8 mouse cellular contexts compared by ENCODE assay signal in the genomic region with DNA sequence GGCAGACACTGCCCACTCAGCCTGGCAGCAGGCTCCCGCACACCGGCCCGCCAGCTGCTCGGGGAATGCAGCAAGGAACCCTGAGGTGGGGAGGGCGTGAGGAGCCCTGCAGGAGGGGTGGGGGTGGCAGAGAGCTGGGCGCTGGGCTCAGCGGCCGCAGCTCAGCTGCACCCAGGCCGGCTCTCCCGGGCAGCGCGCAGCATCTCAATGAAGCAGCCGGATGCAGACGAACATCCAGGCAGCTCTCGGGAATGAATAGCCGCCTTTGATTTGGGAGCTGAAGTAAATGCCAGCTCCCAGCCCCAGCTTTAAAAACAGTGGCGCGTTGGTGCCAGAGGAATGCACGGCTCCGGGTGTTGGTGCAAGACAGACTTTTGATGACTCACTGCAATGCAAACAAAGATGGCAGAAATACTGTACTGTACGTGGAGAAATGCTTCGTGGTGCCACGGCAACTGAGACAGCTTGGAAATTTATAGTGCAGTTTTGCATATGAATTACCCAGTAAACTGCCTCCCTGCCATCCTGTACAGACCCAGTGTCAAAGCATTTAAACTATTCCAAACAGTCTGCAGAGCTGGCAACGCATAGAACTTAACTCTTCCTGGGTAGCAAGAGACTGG. TPM values are rescaled to one million over a fixed set of nuclear protein-coding genes. Genes with fewer than 3 reads are reported as not detected.
A peak's percentile ranks its signal among the peaks of the same experiment; 100 is the strongest.
DNase-seq lines count a peak whose midpoint lies in the region; ATAC-seq and TF ChIP-seq lines count a peak whose summit lies in the region.

No protein-coding gene starts in this region.

- WGBS in spleen, adult 2 months: 4% methylated on average over 24 of the region's 24 CpGs
- under 1% methylated on average over 24 of the region's 24 CpGs for WGBS in heart, embryonic 16.5 days
- WGBS in lung, postnatal 0 days: under 1% methylated on average over 23 of the region's 24 CpGs

- ATAC-seq in heart, embryonic 16.5 days (replicated peaks; ENCODE audit: extremely low read depth, insufficient read depth, low FRiP score): 0 out of 2 replicates have a peak, but pooled peaks have one; percentile 28
- peak; percentile 77 for ATAC-seq in lung, postnatal 0 days

- H3K4me2 ChIP-seq in heart, embryonic 16.5 days (ENCODE audit: low read depth, low read length): peak overlapping the region; percentile 97
- peak overlapping the region; percentile 75 for H3K4me2 ChIP-seq in lung, postnatal 0 days (replicated peaks; ENCODE audit: low read depth, low read length)

- no peak overlapping the region for H3K27ac ChIP-seq in spleen, adult 2 months (ENCODE audit: insufficient read depth, low read length)
- no peak overlapping the region for H3K27ac ChIP-seq in heart, embryonic 16.5 days (ENCODE audit: low read length)
- H3K27ac ChIP-seq in lung, postnatal 0 days (ENCODE audit: low read length): no peak overlapping the region

- TF ChIP-seq CTCF in spleen, adult 2 months (IDR thresholded peaks at IDR 0.05; ENCODE audit: extremely low read depth, insufficient read depth, insufficient read length, insufficient replicate concordance): no peak
- no peak for TF ChIP-seq CTCF in lung, postnatal 0 days (IDR thresholded peaks at IDR 0.05)

- no peak for TF ChIP-seq POLR2A in spleen, adult 2 months (IDR thresholded peaks at IDR 0.05; ENCODE audit: low read depth, low read length)

- no peaks in the 10 kb centered on the region for H3K9me3 ChIP-seq in heart, embryonic 16.5 days (replicated peaks; ENCODE audit: control insufficient read depth, low read length)
- H3K9me3 ChIP-seq in lung, postnatal 0 days (ENCODE audit: low read length): no peaks in the 10 kb centered on the region

- H3K9ac ChIP-seq in heart, embryonic 16.5 days (ENCODE audit: low read length): peak overlapping the region; percentile 69
- 0 out of 2 replicates have a peak overlapping the region, but pooled peaks have one; percentile 3 for H3K9ac ChIP-seq in lung, postnatal 0 days (replicated peaks; ENCODE audit: low read depth)

- no peaks in the 10 kb centered on the region for H3K36me3 ChIP-seq in spleen, adult 2 months (ENCODE audit: control insufficient read depth, insufficient read depth, low read length)
- no peaks in the 10 kb centered on the region for H3K36me3 ChIP-seq in heart, embryonic 16.5 days (ENCODE audit: control insufficient read depth, insufficient read depth)
- H3K36me3 ChIP-seq in lung, postnatal 0 days (ENCODE audit: insufficient read depth, low read length): no peaks in the 10 kb centered on the region

- DNase-seq in spleen, adult 2 months (ENCODE audit: low read depth in 1 of 2, low spot score in 2 of 2): no peak
- no peak for DNase-seq in spleen, postnatal 4 days (ENCODE audit: low spot score in 2 of 2)
- DNase-seq in embryo, embryonic 11.5 days (ENCODE audit: low read depth, low spot score): peak; percentile 35
- DNase-seq in layer of hippocampus, postnatal 14 days (ENCODE audit: low spot score in 2 of 2): peak; percentile 65 to 84
- peak; percentile 66 for DNase-seq in lung, postnatal 0 days (ENCODE audit: low spot score)
- peak; percentile 67 for DNase-seq in right cerebral cortex, postnatal 4 days
- no peak for DNase-seq in spleen, adult 18-20 months

- H3K4me3 ChIP-seq in spleen, adult 2 months (ENCODE audit: extremely low read depth, insufficient read depth, insufficient read length): peak overlapping the region; percentile 34; the same call in 1 of the 2 replicates
- peak overlapping the region; percentile 61 for H3K4me3 ChIP-seq in heart, embryonic 16.5 days (ENCODE audit: low read length)
- peak overlapping the region; percentile 28 for H3K4me3 ChIP-seq in lung, postnatal 0 days (ENCODE audit: low read depth, low read length)

- peaks cover 5% of the 10 kb centered on the region for H3K27me3 ChIP-seq in spleen, adult 2 months (ENCODE audit: control insufficient read depth, insufficient read depth, low read length)
- peaks cover 14% of the 10 kb centered on the region for H3K27me3 ChIP-seq in heart, embryonic 16.5 days (ENCODE audit: control insufficient read depth, insufficient read depth, low read length)
- H3K27me3 ChIP-seq in lung, postnatal 0 days (replicated peaks; ENCODE audit: insufficient read depth, low read length): no peaks in the 10 kb centered on the region

- TF ChIP-seq EP300 in lung, postnatal 0 days (IDR thresholded peaks at IDR 0.05): no peak

- H3K4me1 ChIP-seq in spleen, adult 2 months (ENCODE audit: control insufficient read depth, insufficient read depth, insufficient read length): no peaks in the 10 kb centered on the region
- H3K4me1 ChIP-seq in heart, embryonic 16.5 days (ENCODE audit: control insufficient read depth, insufficient read depth, low read length): peaks cover 25% of the 10 kb centered on the region
- peaks cover 7% of the 10 kb centered on the region; the same call in 1 of the 2 replicates for H3K4me1 ChIP-seq in lung, postnatal 0 days (ENCODE audit: insufficient read depth, low read depth, low read length)

RNA-seq across cellular contexts. Expression of gene Nacc2, which starts 31.1 kb away (rescaled TPM):
- 10.7 and 16.8 TPM in 2 replicates for polyA plus RNA-seq in spleen, adult 2 months (2012; rRNA removed)
- 6.9 and 8.0 TPM in 2 replicates for polyA plus RNA-seq in heart, embryonic 16.5 days (2015; fragmentation: Nextera tagmentation; extraction: Ambion mirVana)
- 10 to 100 TPM; 58.1 to 58.9 TPM for total RNA-seq in layer of hippocampus, postnatal 14 days (2021)
- polyA plus RNA-seq in lung, postnatal 0 days (2015; fragmentation: Nextera tagmentation; extraction: Ambion mirVana): 7.1 and 9.2 TPM in 2 replicates

Comparison
In these comparisons a context has a peak if more than half of its experiments do, and no peak if none do; other contexts are left out.
1. DNase-seq: peak in embryo, embryonic 11.5 days (single experiment), layer of hippocampus, postnatal 14 days (2 of 2), lung, postnatal 0 days (single experiment) and right cerebral cortex, postnatal 4 days (single experiment); none in spleen, adult 2 months (0 of 2), spleen, postnatal 4 days (0 of 2) and spleen, adult 18-20 months (0 of 2).
2. Peak in every context shown above with its lines, with median percentiles within 50 percentile points of each other: H3K4me3 ChIP-seq.